Mouse (Mus musculus) ES-E14 (cell line): Measurements from ENCODE around the gene Sorcs3.

ENCODE experiments used
- CHD2 ChIP-seq: IDR thresholded peaks from 2 replicates; pipeline ENCODE4 v1.6.1; 2014; ENCODE audit warnings: mild to moderate bottlenecking, low read depth, low read length, inconsistent platforms
- ZNF384 ChIP-seq: IDR thresholded peaks from 2 replicates; pipeline ENCODE4 v1.6.1; 2012; ENCODE audit warnings: low read depth, low read length, inconsistent platforms

DNA sequence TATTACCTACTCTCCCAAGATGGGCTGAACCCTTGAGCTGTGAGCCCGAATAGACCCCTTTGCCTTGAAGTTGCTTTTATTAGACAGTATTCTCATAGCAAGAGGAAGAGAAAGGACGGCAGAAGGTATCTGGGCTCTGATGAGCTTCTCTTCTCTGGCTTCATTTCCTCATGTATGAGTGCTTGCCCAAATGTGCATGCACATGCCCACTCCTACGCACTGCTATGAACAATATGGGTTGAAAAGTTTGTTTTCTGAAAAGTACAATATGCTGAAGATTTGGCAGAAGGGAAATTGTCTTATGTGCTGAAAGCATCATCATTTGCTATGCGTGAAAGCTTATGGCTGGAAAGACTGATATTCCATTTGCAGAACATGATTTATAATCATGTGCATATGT is 223.4 kb downstream of the Sorcs3 start:
- TF ChIP-seq CHD2 (no peak), ZNF384 (no peak)
